Mouse (Mus musculus) MEL (cell line): ENCODE results near the gene Dhdh. TPM values are rescaled to one million over a fixed set of nuclear protein-coding genes. Genes with fewer than 3 reads are reported as not detected.
"Not testable (repeated sequence)": the region's sequence is repeated elsewhere in the genome, so short reads cannot be mapped to it uniquely, and the experiment has no call there.

Source experiments
- DNase-seq: peaks from one replicate; pipeline ENCODE4 v3.0.0; 2011; ENCODE audit warnings: low read depth, low spot score
- H3K27ac ChIP-seq: 2 replicates; pipeline ENCODE4 v1.5.1; 2012; ENCODE audit warnings: low read depth, mild to moderate bottlenecking, control low read depth, low read length, moderate library complexity; ENCODE audit not compliant: control insufficient read depth
- H3K27me3 ChIP-seq, 2 experiments: fragments of 150-350 bp in 1 of 2; sonication (generic) in 1 of 2; 2 replicates each; pipeline ENCODE4 v1.6.1; 2012; ENCODE audit warnings: low read length in 2 of 2, mild to moderate bottlenecking in 2 of 2, improper control_type of control experiment in 1 of 2, moderate library complexity in 1 of 2; ENCODE audit not compliant: insufficient read depth in 2 of 2, control insufficient read depth in 1 of 2
- H3K36me3 ChIP-seq, 2 experiments: 2 replicates each; pipeline ENCODE4 v1.6.1; 2012 to 2014; ENCODE audit warnings: low read length in 2 of 2, improper control_type of control experiment in 1 of 2, inconsistent platforms in 1 of 2, mild to moderate bottlenecking in 1 of 2; ENCODE audit not compliant: insufficient read depth in 2 of 2, control insufficient read depth in 1 of 2
- H3K4me1 ChIP-seq, 2 experiments: fragments of 150-350 bp in 1 of 2; sonication (generic) in 1 of 2; 2 replicates each; pipeline ENCODE4 v1.6.1; 2012; ENCODE audit warnings: low read length in 2 of 2, improper control_type of control experiment in 1 of 2, mild to moderate bottlenecking in 1 of 2; ENCODE audit not compliant: insufficient read depth in 2 of 2, control insufficient read depth in 1 of 2
- H3K4me3 ChIP-seq, 2 experiments: fragments of 150-350 bp in 1 of 2; sonication (generic) in 1 of 2; 2 replicates each; pipeline ENCODE4 v1.5.1; 2012; ENCODE audit warnings: low read depth in 2 of 2, low read length in 2 of 2, mild to moderate bottlenecking in 2 of 2, moderate library complexity in 2 of 2, control low read depth in 1 of 2, improper control_type of control experiment in 1 of 2; ENCODE audit not compliant: control insufficient read depth in 1 of 2, insufficient read depth in 1 of 2
- H3K79me2 ChIP-seq: 2 replicates; pipeline ENCODE4 v1.6.1; 2012; ENCODE audit warnings: mild to moderate bottlenecking, low read length, moderate library complexity; ENCODE audit not compliant: control insufficient read depth, poor library complexity, insufficient read depth
- H3K9ac ChIP-seq: 2 replicates; pipeline ENCODE4 v1.6.1; 2012; ENCODE audit warnings: low read depth, mild to moderate bottlenecking, control low read depth, low read length, moderate library complexity; ENCODE audit not compliant: control insufficient read depth, poor library complexity, severe bottlenecking
- H3K9me3 ChIP-seq: fragments of 150-350 bp; sonication (generic); replicated peaks from 2 replicates; pipeline ENCODE4 v1.6.1; 2012; ENCODE audit warnings: mild to moderate bottlenecking, low read length, improper control_type of control experiment, moderate library complexity; ENCODE audit not compliant: insufficient read depth
- CTCF ChIP-seq, 3 experiments: IDR thresholded peaks in 2 of 3; conservative IDR thresholded peaks in 1 of 3; 2 replicates each; pipeline ENCODE4 v1.5.1; 2011 to 2012; ENCODE audit warnings: low read length in 3 of 3, low read depth in 2 of 3, mild to moderate bottlenecking in 2 of 3, improper control_type of control experiment in 1 of 3, inconsistent platforms in 1 of 3, mixed read lengths in 1 of 3, moderate library complexity in 1 of 3; ENCODE audit not compliant: control insufficient read depth in 1 of 3, insufficient read depth in 1 of 3, poor library complexity in 1 of 3, severe bottlenecking in 1 of 3
- HCFC1 ChIP-seq: IDR thresholded peaks from 2 replicates; pipeline ENCODE4 v1.6.1; 2012; ENCODE audit warnings: low read depth, mild to moderate bottlenecking, inconsistent platforms, low read length, improper control_type of control experiment, moderate library complexity
- MAX ChIP-seq: IDR thresholded peaks from 2 replicates; pipeline ENCODE4 v1.6.1; 2011; ENCODE audit warnings: low read length, improper control_type of control experiment
- MEF2A ChIP-seq: IDR thresholded peaks from 2 replicates; pipeline ENCODE4 v1.6.1; 2014; ENCODE audit warnings: low read depth, mild to moderate bottlenecking, inconsistent platforms, low read length, improper control_type of control experiment; ENCODE audit not compliant: poor library complexity, insufficient replicate concordance, severe bottlenecking; ENCODE audit errors: extremely low read depth
- MXI1 ChIP-seq: IDR thresholded peaks from 2 replicates; pipeline ENCODE4 v1.6.1; 2011; ENCODE audit warnings: mild to moderate bottlenecking, low read depth, low read length, improper control_type of control experiment
- MYB ChIP-seq: IDR thresholded peaks from 2 replicates; pipeline ENCODE4 v1.6.1; 2011; ENCODE audit warnings: mild to moderate bottlenecking, low read depth, low read length, improper control_type of control experiment
- MYC ChIP-seq: IDR thresholded peaks from 2 replicates; pipeline ENCODE4 v1.6.1; 2011; ENCODE audit warnings: low read depth, mild to moderate bottlenecking, low read length, improper control_type of control experiment, moderate library complexity
- NELFE ChIP-seq: IDR thresholded peaks from 2 replicates; pipeline ENCODE4 v1.6.1; 2011; ENCODE audit warnings: low read depth, low read length, improper control_type of control experiment
- POLR2AphosphoS2 ChIP-seq: IDR thresholded peaks from 2 replicates; pipeline ENCODE4 v1.6.1; 2011; ENCODE audit warnings: low read length, improper control_type of control experiment
- RCOR1 ChIP-seq: IDR thresholded peaks from 2 replicates; pipeline ENCODE4 v1.6.1; 2012; ENCODE audit warnings: low read depth, mild to moderate bottlenecking, inconsistent platforms, low read length, improper control_type of control experiment
- SIN3A ChIP-seq: IDR thresholded peaks from 2 replicates; pipeline ENCODE4 v1.6.1; 2012; ENCODE audit warnings: low read length, improper control_type of control experiment, inconsistent platforms
- SMC3 ChIP-seq: IDR thresholded peaks from 2 replicates; pipeline ENCODE4 v1.6.1; 2011; ENCODE audit warnings: low read depth, low read length, improper control_type of control experiment
- UBTF ChIP-seq: IDR thresholded peaks from 2 replicates; pipeline ENCODE4 v1.6.1; 2012; ENCODE audit warnings: low read depth, mild to moderate bottlenecking, inconsistent platforms, low read length, improper control_type of control experiment, moderate library complexity, borderline replicate concordance; ENCODE audit not compliant: insufficient read depth
- ZC3H11A ChIP-seq: IDR thresholded peaks from 2 replicates; pipeline ENCODE4 v1.6.1; 2012; ENCODE audit warnings: low read depth, mild to moderate bottlenecking, inconsistent platforms, low read length, improper control_type of control experiment
- ZNF384 ChIP-seq: IDR thresholded peaks from 2 replicates; pipeline ENCODE4 v1.6.1; 2012; ENCODE audit warnings: low read depth, mild to moderate bottlenecking, inconsistent platforms, low read length, improper control_type of control experiment
- polyA plus RNA-seq, 2 experiments: library from polyadenylated mRNA; stranded (reverse) in 1 of 2; unstranded in 1 of 2; fragments of >175 nt in 1 of 2; fragments of >200 nt in 1 of 2; gene quantifications; 2 replicates each; pipeline versions ENCODE4 v1.2.1 to v1.2.4; 2012; ENCODE audit warnings: low replicate concordance in 2 of 2, low read depth in 1 of 2; ENCODE audit not compliant: insufficient read length in 2 of 2, insufficient read depth in 1 of 2, missing spikeins in 1 of 2
- total RNA-seq: library from RNA; depleted of rRNA; stranded (reverse); fragments of 300-350 nt; gene quantifications from 2 replicates; pipeline ENCODE4 v1.2.3, GENCODE M21; 2012

The Dhdh gene
- total and polyA plus RNA-seq, 3 experiments = 0.08 to 1.6 TPM; not detected in 1

DNA sequence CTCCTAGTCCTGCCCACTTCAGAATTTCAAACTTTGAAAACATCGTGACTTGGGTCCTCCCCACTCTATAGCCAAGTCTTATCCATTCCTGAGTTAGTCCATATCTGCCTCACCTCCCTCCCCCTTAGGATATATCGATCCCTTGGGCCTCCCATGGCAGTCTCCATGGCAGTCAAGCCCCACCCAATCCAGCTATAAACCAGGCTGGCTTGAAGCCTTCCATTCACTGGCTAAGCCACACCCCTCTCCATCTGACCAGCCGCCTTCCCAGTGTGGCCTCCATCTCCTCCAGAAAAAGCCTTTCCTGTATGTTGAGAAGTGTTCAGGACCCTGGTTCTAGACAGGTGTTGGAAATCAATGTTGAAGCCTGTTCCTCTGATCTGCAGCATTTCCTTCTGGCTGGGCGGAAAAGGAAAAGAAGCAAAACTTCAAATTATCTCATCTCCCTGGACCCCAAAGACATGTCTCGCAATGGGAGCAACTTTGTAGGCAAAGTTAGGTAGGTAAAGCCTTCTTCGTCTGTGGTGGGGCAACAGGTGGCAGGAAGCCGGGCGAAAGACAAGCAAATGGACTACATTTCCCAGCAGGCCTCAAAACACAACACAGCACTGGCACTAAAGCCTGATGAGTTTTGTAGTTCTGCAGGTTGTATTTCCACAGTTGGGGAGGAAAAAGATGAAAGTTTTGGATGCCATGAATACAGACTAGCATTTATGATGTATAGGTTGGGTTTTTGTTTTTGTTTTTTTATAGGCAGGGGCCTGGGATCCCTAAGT, 30.9 kb upstream of the Dhdh start:
- Histone ChIP-seq H3K79me2 (peaks cover 14% of the 10 kb centered on the region), H3K36me3 (peaks cover 0 to 25% of the 10 kb centered on the region in 2 experiments; a peak in 2 of 4 replicates), H3K4me3 (no peak overlapping the region), H3K4me1 (peaks cover 4 to 11% of the 10 kb centered on the region in 2 experiments; a peak in 3 of 4 replicates), H3K27me3 (no peaks in the 10 kb centered on the region), H3K27ac (no peak overlapping the region), H3K9ac (no peak overlapping the region), H3K9me3 (no peaks in the 10 kb centered on the region)
- no peak for DNase-seq
- TF ChIP-seq SIN3A = no peak
- peak; percentile 88 for TF ChIP-seq HCFC1

DNA sequence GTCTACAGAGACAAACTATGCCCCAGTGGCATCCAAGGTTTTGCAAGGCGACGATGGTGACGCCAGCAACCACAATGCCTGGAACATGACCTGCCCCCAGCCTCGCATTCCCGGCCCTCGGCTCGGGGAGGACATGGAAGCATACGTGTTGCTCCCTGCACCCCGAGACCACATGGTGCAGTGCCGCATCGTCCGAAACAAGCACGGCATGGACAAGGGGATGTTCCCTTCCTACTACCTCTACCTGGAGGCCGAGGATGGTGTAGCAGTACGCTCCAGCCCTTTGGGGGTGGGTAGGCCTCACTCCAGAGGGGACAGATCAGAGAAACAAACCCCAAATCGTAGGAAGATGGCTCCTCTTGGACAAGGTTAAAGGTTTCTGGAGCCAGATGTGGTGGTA, 30.0 kb upstream of the Dhdh start:
- Histone ChIP-seq H3K4me3 (no peak overlapping the region), H3K79me2 (peaks cover 7% of the 10 kb centered on the region), H3K9me3 (no peaks in the 10 kb centered on the region), H3K4me1 (peaks cover 4 to 7% of the 10 kb centered on the region in 2 experiments; a peak in 3 of 4 replicates), H3K36me3 (peaks cover 0 to 22% of the 10 kb centered on the region in 2 experiments; a peak in 2 of 4 replicates), H3K9ac (no peak overlapping the region), H3K27me3 (no peaks in the 10 kb centered on the region), H3K27ac (no peak overlapping the region)
- no peak for DNase-seq
- TF ChIP-seq MXI1 = no peak
- TF ChIP-seq POLR2AphosphoS2 = no peak
- no peak for TF ChIP-seq SMC3
- no peak for TF ChIP-seq MYC
- TF ChIP-seq UBTF = no peak
- TF ChIP-seq ZNF384 = no peak
- no peak for TF ChIP-seq MEF2A
- TF ChIP-seq RCOR1 = no peak
- no peak for TF ChIP-seq HCFC1
- no peak for TF ChIP-seq MYB
- no peak for TF ChIP-seq NELFE
- TF ChIP-seq ZC3H11A = no peak
- no peak for TF ChIP-seq MAX

GRCm38 (mm10) chr7:45516846-45517245, 28.2 kb upstream of the Dhdh start:
- not testable (repeated sequence) for DNase-seq, H3K4me1 ChIP-seq, H3K79me2 ChIP-seq, H3K9ac ChIP-seq, H3K27me3 ChIP-seq, H3K36me3 ChIP-seq, H3K4me3 ChIP-seq, H3K9me3 ChIP-seq, H3K27ac ChIP-seq
- TF ChIP-seq CTCF (IDR thresholded peaks at IDR 0.05 in 2 of 3, conservative IDR thresholded peaks at IDR 0.05 in 1 of 3; ENCODE audit: control insufficient read depth in 1 of 3, insufficient read depth in 1 of 3, low read depth in 2 of 3, low read length in 3 of 3, poor library complexity in 1 of 3, severe bottlenecking in 1 of 3) = peak in 2 of 3 experiments; percentile 9 to 12; a peak in 2 of 6 replicates
- TF ChIP-seq MYC = 0 out of 2 replicates have a peak, but pooled peaks have one; percentile 38
